Mouse (Mus musculus) liver, embryonic 13.5 days (tissue): Measurements from ENCODE around the gene Hephl1. TPM values are rescaled to one million over a fixed set of nuclear protein-coding genes. Genes with fewer than 3 reads are reported as not detected.
A peak's percentile ranks its signal among the peaks of the same experiment; 100 is the strongest.
"Not testable (repeated sequence)": the region's sequence is repeated elsewhere in the genome, so short reads cannot be mapped to it uniquely, and the experiment has no call there.

Source experiments
- ATAC-seq: fragments of 200-750 bp; cut with Nextera tagmentation; 2 replicates; pipeline ENCODE4 v1.8.0; 2017; ENCODE audit warnings: low read depth, mild to moderate bottlenecking, moderate number of reproducible peaks, moderate library complexity
- DNase-seq: peaks from one replicate; pipeline ENCODE4 v3.0.0; 2022
- H3K27ac ChIP-seq: fragments of 300-500 bp; sonication (generic); 2 replicates; pipeline ENCODE4 v1.5.1; 2015; ENCODE audit warnings: moderate library complexity, mild to moderate bottlenecking, inconsistent platforms
- H3K27me3 ChIP-seq: fragments of 300-500 bp; sonication (generic); 2 replicates; pipeline ENCODE4 v1.6.1; 2015; ENCODE audit warnings: mild to moderate bottlenecking, inconsistent platforms
- H3K36me3 ChIP-seq: fragments of 300-500 bp; sonication (generic); 2 replicates; pipeline ENCODE4 v1.6.1; 2015; ENCODE audit warnings: mild to moderate bottlenecking, inconsistent platforms
- H3K4me1 ChIP-seq: fragments of 300-500 bp; sonication (generic); replicated peaks from 2 replicates; pipeline ENCODE4 v1.6.1; 2015; ENCODE audit warnings: inconsistent platforms
- H3K4me2 ChIP-seq: fragments of 300-500 bp; sonication (generic); 2 replicates; pipeline ENCODE4 v1.6.1; 2015; ENCODE audit warnings: inconsistent platforms, mild to moderate bottlenecking, moderate library complexity
- H3K4me3 ChIP-seq: fragments of 300-500 bp; sonication (generic); replicated peaks from 2 replicates; pipeline ENCODE4 v1.5.1; 2015; ENCODE audit warnings: mild to moderate bottlenecking, inconsistent platforms
- H3K9ac ChIP-seq: fragments of 300-500 bp; sonication (generic); 2 replicates; pipeline ENCODE4 v1.6.1; 2015; ENCODE audit warnings: mild to moderate bottlenecking, inconsistent platforms
- H3K9me3 ChIP-seq: fragments of 300-500 bp; sonication (generic); replicated peaks from 2 replicates; pipeline ENCODE4 v1.6.1; 2016; ENCODE audit warnings: inconsistent platforms
- WGBS: fragments of 180-500 bp; shearing (Covaris S2); methylation state at CpG from one replicate; pipeline ENCODE4 v1.1.7; 2015; ENCODE audit not compliant: insufficient replicate concordance; 5-methylcytosine and 5-hydroxymethylcytosine counted together
- polyA plus RNA-seq: library from polyadenylated mRNA; unstranded; fragments of >200 nt; fragmentation: Nextera tagmentation; extraction: Ambion mirVana; gene quantifications from 2 replicates; pipeline ENCODE4 v1.2.1, GENCODE M21; 2015

The Hephl1 gene
- polyA plus RNA-seq, 1 experiment from 2014 or later: not detected

GRCm38 (mm10) chr9:15103579-15104300 lies 8.2 kb downstream of the Hephl1 start:
- ATAC-seq (peak; percentile 57; the same call in 1 of the 2 replicates), DNase-seq (peak; percentile 4)
- H3K9ac ChIP-seq: no peak overlapping the region
- H3K36me3 ChIP-seq: no peaks in the 10 kb centered on the region
- no peak overlapping the region for H3K4me2 ChIP-seq
- 28% methylated on average over 11 of the region's 11 CpGs for WGBS
- H3K4me3 ChIP-seq: no peak overlapping the region
- H3K27me3 ChIP-seq: no peaks in the 10 kb centered on the region
- H3K4me1 ChIP-seq: peaks cover 37% of the 10 kb centered on the region
- H3K27ac ChIP-seq: no peak overlapping the region
- H3K9me3 ChIP-seq: no peaks in the 10 kb centered on the region

GRCm38 (mm10) chr9:15101531-15102161 lies 10.3 kb downstream of the Hephl1 start:
- Histone ChIP-seq H3K4me3 (no peak overlapping the region), H3K9ac (no peak overlapping the region), H3K9me3 (no peaks in the 10 kb centered on the region), H3K4me1 (peaks cover 57% of the 10 kb centered on the region), H3K27me3 (no peaks in the 10 kb centered on the region), H3K36me3 (no peaks in the 10 kb centered on the region), H3K27ac (no peak overlapping the region), H3K4me2 (no peak overlapping the region)
- WGBS: 60% methylated on average over 7 of the region's 7 CpGs
- DNase-seq (no peak), ATAC-seq (no peak)

- not testable (repeated sequence) for ATAC-seq, H3K9ac ChIP-seq, H3K9me3 ChIP-seq, H3K27ac ChIP-seq, H3K27me3 ChIP-seq, H3K36me3 ChIP-seq, H3K4me3 ChIP-seq, H3K4me2 ChIP-seq, DNase-seq
- WGBS: 77% methylated on average over 6 of the region's 7 CpGs
- H3K4me1 ChIP-seq: peaks cover 65% of the 10 kb centered on the region
Observed at GRCm38 (mm10) chr9:15098421-15098820, 13.5 kb downstream of the Hephl1 start.

GRCm38 (mm10) chr9:15097172-15097571 lies 14.7 kb downstream of the Hephl1 start:
- WGBS: 18% methylated on average over 2 of the region's 2 CpGs
- peak overlapping the region; percentile 37 for H3K4me2 ChIP-seq
- no peak overlapping the region for H3K9ac ChIP-seq
- DNase-seq: peak; percentile 65
- ATAC-seq: peak; percentile 86
- no peak overlapping the region for H3K4me3 ChIP-seq
- peaks cover 59% of the 10 kb centered on the region for H3K4me1 ChIP-seq
- 0 out of 2 replicates have a peak overlapping the region, but pooled peaks have one; percentile 25 for H3K27ac ChIP-seq
- H3K36me3 ChIP-seq: no peaks in the 10 kb centered on the region
- H3K27me3 ChIP-seq: no peaks in the 10 kb centered on the region
- H3K9me3 ChIP-seq: no peaks in the 10 kb centered on the region

- Histone ChIP-seq H3K27ac (no peak overlapping the region), H3K4me2 (no peak overlapping the region), H3K36me3 (no peaks in the 10 kb centered on the region), H3K4me1 (peaks cover 51% of the 10 kb centered on the region), H3K27me3 (no peaks in the 10 kb centered on the region), H3K9ac (no peak overlapping the region), H3K9me3 (no peaks in the 10 kb centered on the region), H3K4me3 (no peak overlapping the region)
- ATAC-seq (no peak), DNase-seq (no peak)
- WGBS: 79% methylated on average over 1 of the region's 1 CpGs
Observed at GRCm38 (mm10) chr9:15096161-15096560, 15.7 kb downstream of the Hephl1 start.

GRCm38 (mm10) chr9:15095206-15095605 lies 16.7 kb downstream of the Hephl1 start:
- Histone ChIP-seq H3K27me3 (no peaks in the 10 kb centered on the region), H3K4me1 (peaks cover 42% of the 10 kb centered on the region), H3K27ac (no peak overlapping the region), H3K36me3 (no peaks in the 10 kb centered on the region), H3K9me3 (no peaks in the 10 kb centered on the region), H3K9ac (no peak overlapping the region), H3K4me3 (no peak overlapping the region), H3K4me2 (no peak overlapping the region)
- ATAC-seq (no peak), DNase-seq (no peak)
- 35% methylated on average over 3 of the region's 3 CpGs for WGBS

GRCm38 (mm10) chr9:15068686-15069295 lies 43.1 kb downstream of the Hephl1 start:
- Histone ChIP-seq H3K4me1 (0 out of 2 replicates have a peak, but pooled peaks cover 4% of the 10 kb centered on the region), H3K4me2 (no peak overlapping the region), H3K27me3 (no peaks in the 10 kb centered on the region), H3K9ac (no peak overlapping the region), H3K36me3 (no peaks in the 10 kb centered on the region), H3K4me3 (no peak overlapping the region), H3K27ac (no peak overlapping the region), H3K9me3 (no peaks in the 10 kb centered on the region)
- no peak for ATAC-seq
- WGBS: 63% methylated on average over 6 of the region's 6 CpGs
- DNase-seq: no peak

GRCm38 (mm10) chr9:15067995-15068685 lies 43.8 kb downstream of the Hephl1 start:
- no peak for ATAC-seq
- H3K4me2 ChIP-seq: no peak overlapping the region
- no peaks in the 10 kb centered on the region for H3K36me3 ChIP-seq
- WGBS: 64% methylated on average over 7 of the region's 7 CpGs
- H3K4me3 ChIP-seq: no peak overlapping the region
- H3K27me3 ChIP-seq: no peaks in the 10 kb centered on the region
- no peak for DNase-seq
- H3K9ac ChIP-seq: no peak overlapping the region
- no peaks in the 10 kb centered on the region for H3K9me3 ChIP-seq
- H3K4me1 ChIP-seq: 0 out of 2 replicates have a peak, but pooled peaks cover 4% of the 10 kb centered on the region
- no peak overlapping the region for H3K27ac ChIP-seq

- H3K4me1 ChIP-seq: 0 out of 2 replicates have a peak, but pooled peaks cover 4% of the 10 kb centered on the region
- H3K9me3 ChIP-seq: no peaks in the 10 kb centered on the region
- ATAC-seq (no peak), DNase-seq (no peak)
- no peaks in the 10 kb centered on the region for H3K36me3 ChIP-seq
- H3K27me3 ChIP-seq: no peaks in the 10 kb centered on the region
- WGBS: 8% methylated on average over 1 of the region's 1 CpGs
- no peak overlapping the region for H3K4me2 ChIP-seq
- H3K27ac ChIP-seq: no peak overlapping the region
- H3K9ac ChIP-seq: no peak overlapping the region
- no peak overlapping the region for H3K4me3 ChIP-seq
Observed at GRCm38 (mm10) chr9:15064176-15064575, 47.7 kb downstream of the Hephl1 start.

- H3K27ac ChIP-seq: no peak overlapping the region
- no peak overlapping the region for H3K4me3 ChIP-seq
- no peak for ATAC-seq
- H3K9ac ChIP-seq: no peak overlapping the region
- no peak overlapping the region for H3K4me2 ChIP-seq
- no peak for DNase-seq
- no peaks in the 10 kb centered on the region for H3K9me3 ChIP-seq
- no peaks in the 10 kb centered on the region for H3K36me3 ChIP-seq
- 66% methylated on average over 5 of the region's 5 CpGs for WGBS
- no peaks in the 10 kb centered on the region for H3K27me3 ChIP-seq
- H3K4me1 ChIP-seq: no peaks in the 10 kb centered on the region
Observed at GRCm38 (mm10) chr9:15060847-15061246, 51.1 kb downstream of the Hephl1 start.

GRCm38 (mm10) chr9:15060026-15060425 lies 51.9 kb downstream of the Hephl1 start:
- ATAC-seq (no peak), DNase-seq (no peak)
- no peak overlapping the region for H3K9ac ChIP-seq
- no peak overlapping the region for H3K4me2 ChIP-seq
- H3K4me1 ChIP-seq: no peaks in the 10 kb centered on the region
- no peak overlapping the region for H3K4me3 ChIP-seq
- no peaks in the 10 kb centered on the region for H3K36me3 ChIP-seq
- H3K27me3 ChIP-seq: no peaks in the 10 kb centered on the region
- H3K27ac ChIP-seq: no peak overlapping the region
- WGBS: 78% methylated on average over 6 of the region's 6 CpGs
- H3K9me3 ChIP-seq: no peaks in the 10 kb centered on the region
